Mouse (Mus musculus): ENCODE measurements around the gene Tpcn1.

Gene Tpcn1

DNA sequence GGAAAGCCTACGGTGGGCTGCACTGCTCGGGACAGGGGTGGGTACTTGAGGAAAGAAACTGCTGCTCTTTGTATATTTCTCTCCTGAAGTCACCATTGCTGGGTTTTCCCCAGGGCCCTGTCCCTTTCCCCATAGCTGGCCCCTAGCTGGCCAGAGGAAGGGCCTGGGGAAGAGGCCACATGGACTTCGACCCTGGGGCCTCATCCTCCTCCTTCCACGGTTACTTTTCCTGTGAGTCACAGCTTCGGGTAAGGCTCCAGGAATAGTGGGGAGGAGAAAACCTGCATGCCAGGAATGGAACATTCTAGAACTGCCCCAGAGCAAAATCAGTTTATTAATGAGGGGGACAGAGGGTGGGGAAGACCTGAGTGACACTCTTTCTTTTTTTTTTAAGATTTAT lies 38.3 kb downstream of the Tpcn1 start:
- no peak for DNase-seq

- no peak for DNase-seq
Observed at GRCm38 (mm10) chr5:120548236-120548850, 40.1 kb downstream of the Tpcn1 start.

- DNase-seq: no peak
Observed at GRCm38 (mm10) chr5:120536632-120537031, 51.8 kb downstream of the Tpcn1 start.

DNA sequence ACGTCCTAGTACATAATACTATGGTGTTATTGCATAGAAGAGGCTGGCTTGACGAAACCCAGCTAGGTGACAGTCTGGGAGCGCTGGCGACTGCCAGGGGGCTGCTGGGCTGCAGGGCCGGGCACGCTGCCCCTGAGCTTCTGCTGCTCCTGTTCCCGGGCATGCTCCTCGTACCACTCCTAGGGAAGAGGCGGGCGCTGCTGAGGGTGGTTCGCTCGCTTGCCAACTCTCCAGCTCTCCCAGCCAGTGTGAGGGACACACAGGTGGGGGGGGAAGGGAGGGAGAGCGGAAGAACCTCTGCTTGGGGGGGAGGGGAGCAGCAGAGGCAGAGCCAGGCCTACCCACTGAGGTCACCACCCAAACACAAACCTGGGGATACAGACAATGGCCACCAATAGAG lies 52.4 kb downstream of the Tpcn1 start:
- peak; percentile 97 for DNase-seq

DNA sequence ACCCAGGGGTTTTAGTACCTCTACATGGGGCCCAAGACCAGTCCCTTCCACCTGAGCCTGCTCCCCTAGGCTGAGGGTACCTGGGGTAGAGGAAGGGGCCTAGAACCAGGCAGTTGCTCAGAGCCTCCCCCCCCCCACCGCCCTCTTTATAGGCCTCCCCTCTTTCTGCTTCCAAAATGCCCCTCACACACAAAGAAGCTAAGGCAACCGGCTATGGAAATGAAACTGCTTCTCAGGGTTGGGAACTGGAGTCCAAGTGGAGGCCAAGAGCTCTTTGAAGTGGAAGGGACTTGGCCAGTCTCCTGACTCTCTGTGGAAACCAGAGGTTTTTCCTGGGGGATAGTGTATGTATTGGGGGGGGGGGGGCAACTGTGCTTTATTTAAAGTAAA lies 53.8 kb downstream of the Tpcn1 start:
- DNase-seq: no peak

GRCm38 (mm10) chr5:120534071-120534685 lies 54.3 kb downstream of the Tpcn1 start:
- no peak for DNase-seq

DNA sequence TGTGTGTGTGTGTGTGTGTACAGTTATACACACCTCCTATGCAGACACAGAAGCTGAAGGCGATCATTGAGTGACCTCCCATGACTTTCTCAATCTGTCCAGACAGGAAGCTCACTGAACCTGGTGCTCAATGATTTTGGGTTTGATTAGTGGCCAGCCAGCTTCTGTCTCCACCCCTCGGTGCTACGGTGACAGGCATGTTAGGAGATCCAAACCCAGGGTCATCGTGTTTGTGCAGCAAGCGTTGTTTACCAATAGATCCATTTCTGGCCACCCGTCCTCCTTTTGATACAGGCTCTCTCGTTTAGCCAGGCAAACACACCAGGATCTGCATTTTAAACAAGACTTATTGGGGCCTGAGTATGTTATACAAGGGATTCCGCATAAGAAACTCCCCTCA lies 56.8 kb downstream of the Tpcn1 start:
- no peak for DNase-seq

GRCm38 (mm10) chr5:120527296-120527964 lies 61.0 kb downstream of the Tpcn1 start:
- peak; percentile 94 for DNase-seq

- no peak for DNase-seq
Observed at GRCm38 (mm10) chr5:120526311-120526710, 62.2 kb downstream of the Tpcn1 start.

DNA sequence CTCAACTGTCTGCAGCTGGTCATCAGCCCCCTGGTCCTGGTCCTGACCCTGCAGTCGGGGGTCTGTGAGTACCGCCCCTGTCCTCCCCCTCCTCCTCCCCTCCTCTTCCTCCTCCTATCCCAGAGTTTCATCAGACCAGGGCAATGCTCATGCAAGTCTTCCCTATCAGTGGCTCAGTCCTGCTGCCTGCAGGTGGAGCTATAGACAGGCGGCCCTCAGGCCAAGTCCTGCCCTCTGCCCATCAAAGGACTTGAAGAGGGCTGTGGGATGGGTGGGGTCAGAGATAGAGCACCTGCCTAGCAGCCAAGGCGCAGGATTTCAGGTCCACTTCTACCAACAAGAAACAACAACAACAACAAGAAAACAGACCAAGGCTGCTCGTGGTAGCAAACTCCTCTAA lies 62.7 kb downstream of the Tpcn1 start:
- DNase-seq: no peak

DNA sequence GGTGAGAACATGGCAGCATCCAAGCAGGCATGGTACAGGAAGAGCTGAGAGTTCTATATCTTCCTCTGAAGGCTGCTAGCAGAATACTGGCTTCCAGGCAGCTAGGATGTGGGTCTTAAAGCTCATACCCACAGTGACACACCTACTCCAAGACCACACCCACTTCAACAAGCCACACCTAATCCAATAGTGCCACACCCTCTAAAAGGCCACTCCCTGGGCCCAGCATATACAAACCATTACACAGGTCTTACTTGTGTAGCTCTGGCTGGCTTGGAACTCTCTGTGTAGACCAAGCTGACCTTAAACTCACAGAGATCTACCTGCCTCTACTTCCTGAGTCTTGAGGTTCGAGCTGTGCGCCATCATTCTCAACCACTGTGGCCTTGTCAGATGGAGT lies 63.7 kb downstream of the Tpcn1 start:
- no peak for DNase-seq

DNA sequence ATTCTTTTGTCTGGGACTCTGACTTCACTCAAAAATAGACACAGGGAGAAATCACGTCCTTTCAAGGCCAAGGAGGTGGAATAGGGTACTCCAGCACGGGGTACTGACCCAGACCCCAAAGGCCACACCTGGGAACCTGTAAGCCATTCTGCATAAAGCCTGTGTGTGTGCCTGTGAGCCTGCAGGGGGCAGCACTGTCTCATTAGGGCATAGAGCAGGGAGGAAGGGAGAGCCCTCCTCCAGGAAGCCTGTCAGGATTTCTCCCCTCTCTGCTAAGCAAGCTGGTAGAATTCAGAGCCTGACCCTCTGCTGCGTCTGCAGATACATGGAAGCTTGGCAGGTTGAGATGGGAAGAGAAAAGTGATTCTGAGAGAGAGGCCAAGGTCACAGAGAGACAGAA lies 65.8 kb downstream of the Tpcn1 start:
- no peak for DNase-seq

DNA sequence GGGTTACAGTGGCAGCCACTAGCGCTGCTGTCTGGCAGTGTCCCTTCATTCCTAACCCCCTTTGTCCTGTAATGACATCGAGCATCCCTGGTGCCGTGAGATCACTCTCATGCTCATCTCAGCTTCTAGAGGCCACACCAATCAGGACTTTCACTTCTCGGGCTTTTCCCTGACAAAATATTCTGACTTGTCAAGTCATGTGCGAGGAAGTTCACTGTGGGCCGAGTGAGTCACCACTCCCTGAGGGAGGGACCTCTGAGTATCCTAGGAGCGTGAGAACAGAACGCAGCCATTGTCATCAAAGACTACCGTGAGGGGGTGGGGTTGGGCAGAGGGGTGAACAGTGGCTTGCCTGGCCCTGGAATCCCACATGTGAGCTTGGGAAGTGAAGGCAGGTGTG lies 70.9 kb downstream of the Tpcn1 start:
- peak; percentile 99 for DNase-seq

GRCm38 (mm10) chr5:120516221-120516984 lies 72.1 kb downstream of the Tpcn1 start:
- peak; percentile 98 for DNase-seq

DNA sequence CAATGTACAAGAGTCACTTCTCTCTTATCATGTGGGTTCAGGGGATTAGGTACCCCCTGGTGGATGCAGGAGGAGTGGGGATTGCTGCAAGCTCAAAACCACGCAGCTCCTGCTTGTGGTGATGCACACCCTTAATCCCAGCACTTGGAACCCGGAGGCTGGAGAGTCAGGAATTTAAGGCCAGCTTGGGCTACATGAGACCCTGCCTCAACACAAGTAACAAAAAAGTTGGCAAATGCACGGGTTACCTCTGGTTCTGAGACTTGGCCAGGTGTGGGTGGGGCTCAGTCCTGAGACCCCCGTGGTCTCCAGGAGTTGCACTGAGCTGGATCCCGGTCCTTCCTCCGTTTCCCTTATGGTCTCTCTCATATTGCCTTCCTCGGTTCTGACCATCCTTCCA lies 73.0 kb downstream of the Tpcn1 start:
- DNase-seq: peak; percentile 93

GRCm38 (mm10) chr5:120514754-120515153 lies 73.7 kb downstream of the Tpcn1 start:
- peak; percentile 96 for DNase-seq

DNA sequence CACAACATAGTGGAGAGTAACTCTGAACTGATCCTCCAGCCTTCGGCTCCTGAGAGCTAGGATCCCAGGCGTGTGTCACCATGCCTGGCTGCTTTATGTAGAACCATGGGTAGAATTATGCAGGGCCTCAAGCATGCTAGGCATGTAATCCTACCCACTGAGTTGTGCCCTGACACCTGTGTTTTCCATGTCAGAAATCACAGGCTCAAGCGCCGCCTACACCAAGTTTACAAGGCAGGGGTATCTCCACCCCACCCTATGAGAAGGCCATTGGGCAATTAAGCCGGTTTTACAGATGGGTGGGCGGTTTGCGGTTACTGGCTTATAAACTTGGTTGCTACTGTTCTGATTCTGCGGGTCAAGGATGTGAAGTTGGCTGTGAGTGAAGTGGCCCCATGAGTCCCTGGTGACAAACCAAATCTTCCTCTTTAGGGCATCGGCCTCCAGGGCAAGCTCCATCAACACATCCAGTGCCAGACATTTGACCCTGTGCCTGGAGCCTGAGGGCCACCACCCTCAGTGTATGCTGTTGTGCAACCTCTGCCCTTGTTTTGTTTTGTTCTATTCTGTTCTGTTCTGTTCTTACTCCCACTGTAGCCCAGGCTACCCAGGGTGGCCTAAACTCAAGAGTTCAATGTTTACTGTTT lies 74.3 kb downstream of the Tpcn1 start:
- DNase-seq: no peak

GRCm38 (mm10) chr5:120512911-120513555 lies 75.4 kb downstream of the Tpcn1 start:
- peak; percentile 95 for DNase-seq

DNA sequence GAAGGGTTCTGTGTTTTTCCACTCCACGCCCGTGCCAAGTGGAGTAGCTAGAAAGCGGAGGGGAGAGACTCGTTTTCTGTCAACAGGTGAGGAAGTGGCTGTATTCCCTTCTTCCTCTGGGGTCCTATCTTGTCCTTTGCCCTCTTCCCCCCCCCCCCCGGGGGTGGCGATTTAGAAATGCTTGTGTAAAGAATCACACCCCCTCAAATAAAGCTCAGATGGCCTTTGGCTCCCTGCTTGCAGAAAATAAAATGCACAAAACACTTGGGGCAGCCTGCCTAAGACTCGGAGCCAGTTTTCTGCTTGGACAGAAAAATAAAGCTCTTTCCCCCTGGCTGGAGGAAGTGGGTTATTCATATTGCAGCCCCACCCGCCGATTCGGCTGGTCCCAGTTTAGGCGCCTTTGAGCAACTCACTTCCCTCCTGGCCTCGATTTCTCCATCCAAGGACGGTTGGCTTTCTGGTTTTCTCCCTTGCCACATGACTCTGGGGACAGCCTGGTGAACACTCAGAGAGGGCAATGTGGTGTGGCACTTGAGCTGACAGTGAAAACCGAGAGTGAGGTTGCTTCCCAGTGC lies 76.7 kb downstream of the Tpcn1 start:
- DNase-seq: peak; percentile 97

DNA sequence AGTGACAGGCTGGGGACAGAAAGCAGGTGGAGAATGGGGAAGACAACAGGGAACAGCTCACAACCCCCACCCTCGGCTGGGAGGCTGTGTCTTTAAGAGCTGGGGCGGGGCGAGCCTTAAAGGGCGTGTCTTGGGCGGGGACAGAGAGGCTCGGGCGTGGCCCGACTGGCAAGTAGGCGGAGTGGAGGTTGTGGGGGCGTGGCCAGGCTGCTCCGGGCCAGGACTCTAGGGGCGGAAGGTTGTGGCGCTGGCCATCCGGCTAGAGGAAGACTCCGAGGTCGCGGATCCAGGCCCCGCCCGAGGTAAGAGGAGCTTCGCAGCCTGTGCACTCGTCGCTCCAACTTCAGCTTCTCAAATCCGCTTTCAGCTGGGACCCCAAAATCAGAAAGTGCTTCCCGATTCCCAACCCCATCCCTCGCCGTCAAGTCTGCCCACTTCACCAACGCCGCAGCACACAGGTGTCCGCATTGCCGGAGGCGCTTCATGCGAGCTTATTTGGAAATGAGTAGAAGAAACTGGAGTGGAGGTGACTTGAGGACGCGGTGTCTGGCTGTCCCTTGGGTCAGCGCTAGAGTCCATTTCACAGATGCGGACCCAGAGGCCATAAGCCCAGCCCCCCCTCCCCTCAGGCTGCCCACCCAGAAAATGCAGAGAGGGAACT lies 77.4 kb downstream of the Tpcn1 start, which contains the start of gene Slc8b1:
Gene Slc8b1, plus strand, starts transcription at position 187 of the 661 bp plus-strand sequence.
- peak; percentile 99 for DNase-seq

DNA sequence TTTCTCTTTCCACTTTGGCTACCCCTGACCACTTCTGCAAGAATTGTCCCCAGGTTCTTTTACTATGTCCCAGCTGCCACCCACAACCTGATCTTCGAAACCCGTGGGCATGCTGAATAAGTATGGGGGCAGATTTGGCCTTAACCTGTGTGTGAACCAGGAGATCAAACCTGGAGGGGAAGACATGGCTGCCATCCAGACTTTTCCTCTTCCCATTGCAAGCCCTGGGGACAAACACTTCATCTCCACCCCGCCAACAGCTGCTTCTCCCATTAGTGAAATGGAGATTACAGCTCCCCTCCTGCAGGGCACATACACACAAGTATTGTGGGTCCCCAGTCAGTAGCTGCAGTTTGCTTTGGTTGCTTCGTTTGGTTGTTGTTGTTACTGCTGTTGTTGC lies 81.2 kb downstream of the Tpcn1 start:
- DNase-seq: peak; percentile 95

DNA sequence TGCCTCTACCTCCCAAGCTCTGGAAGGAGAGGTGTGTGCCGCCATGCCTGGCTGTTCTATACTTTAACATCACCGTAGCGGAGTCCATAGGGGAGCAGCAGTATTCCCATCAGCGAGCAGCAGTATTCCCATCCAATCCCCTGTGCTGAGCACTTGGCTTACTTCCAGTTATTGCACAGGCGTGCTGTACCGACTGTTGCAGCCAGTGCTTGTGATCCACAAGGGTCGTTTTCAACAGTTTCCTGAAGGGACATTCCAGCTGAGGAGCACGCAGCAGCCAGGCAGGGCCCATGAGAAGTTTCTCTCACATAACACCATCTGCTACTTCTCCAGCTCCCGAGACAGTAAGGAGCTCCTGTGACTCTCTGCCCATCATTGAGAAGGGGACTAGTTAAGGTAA lies 82.0 kb downstream of the Tpcn1 start:
- peak; percentile 84 for DNase-seq

All from heart, adult 11 months (tissue).